Mouse (Mus musculus) intestine, embryonic 15.5 days (tissue): Measurements from ENCODE around the gene Med4. TPM values are rescaled to one million over a fixed set of nuclear protein-coding genes. Genes with fewer than 3 reads are reported as not detected.
A peak's percentile ranks its signal among the peaks of the same experiment; 100 is the strongest.

Experiments used
- ATAC-seq: fragments of 200-750 bp; cut with Nextera tagmentation; 2 replicates; pipeline ENCODE4 v1.8.0; 2017; ENCODE audit warnings: moderate TSS enrichment, moderate library complexity
- H3K27ac ChIP-seq: fragments of 300-500 bp; sonication (generic); 2 replicates; pipeline ENCODE4 v1.5.1; 2015; ENCODE audit warnings: mild to moderate bottlenecking, inconsistent platforms
- H3K27me3 ChIP-seq: fragments of 300-500 bp; sonication (generic); replicated peaks from 2 replicates; pipeline ENCODE4 v1.6.1; 2015; ENCODE audit warnings: inconsistent platforms
- H3K36me3 ChIP-seq: fragments of 300-500 bp; sonication (generic); 2 replicates; pipeline ENCODE4 v1.6.1; 2015; ENCODE audit warnings: inconsistent platforms
- H3K4me1 ChIP-seq: fragments of 300-500 bp; sonication (generic); replicated peaks from 2 replicates; pipeline ENCODE4 v1.6.1; 2015; ENCODE audit warnings: inconsistent platforms
- H3K4me2 ChIP-seq: fragments of 300-500 bp; sonication (generic); replicated peaks from 2 replicates; pipeline ENCODE4 v1.6.1; 2015; ENCODE audit warnings: mild to moderate bottlenecking, inconsistent platforms
- H3K4me3 ChIP-seq: fragments of 300-500 bp; sonication (generic); replicated peaks from 2 replicates; pipeline ENCODE4 v1.5.1; 2015; ENCODE audit warnings: inconsistent platforms
- H3K9ac ChIP-seq: fragments of 300-500 bp; sonication (generic); 2 replicates; pipeline ENCODE4 v1.6.1; 2015; ENCODE audit warnings: inconsistent platforms
- H3K9me3 ChIP-seq: fragments of 300-500 bp; sonication (generic); 2 replicates; pipeline ENCODE4 v1.6.1; 2016; ENCODE audit warnings: inconsistent platforms
- WGBS: fragments of 180-500 bp; shearing (Covaris S2); methylation state at CpG from one replicate; pipeline ENCODE4 v1.1.7; 2015; 5-methylcytosine and 5-hydroxymethylcytosine counted together
- polyA plus RNA-seq: library from polyadenylated mRNA; unstranded; fragments of >200 nt; fragmentation: Nextera tagmentation; extraction: Ambion mirVana; gene quantifications from 2 replicates; pipeline ENCODE4 v1.2.1, GENCODE M21; 2015

Gene Med4
- polyA plus RNA-seq = 65.9 and 67.6 TPM in 2 replicates

GRCm38 (mm10) chr14:73509765-73510423 lies at the start of gene Med4:
Med4 (plus strand) TSS chr14:73510025.
- ATAC-seq = peak; percentile 96
- Histone ChIP-seq H3K4me2 (peak within 1 kb of the TSS; percentile 87), H3K9me3 (no peaks in the 10 kb centered on the region), H3K4me1 (peaks cover 10% of the 10 kb centered on the region; the same call in 1 of the 2 replicates), H3K4me3 (peak within 1 kb of the TSS; percentile 72), H3K27me3 (no peaks in the 10 kb centered on the region), H3K27ac (0 out of 2 replicates have a peak within 1 kb of the TSS, but pooled peaks have one; percentile 0), H3K36me3 (no peaks in the 10 kb centered on the region), H3K9ac (peak within 1 kb of the TSS; percentile 91)
- under 1% methylated on average over 41 of the region's 41 CpGs for WGBS

DNA sequence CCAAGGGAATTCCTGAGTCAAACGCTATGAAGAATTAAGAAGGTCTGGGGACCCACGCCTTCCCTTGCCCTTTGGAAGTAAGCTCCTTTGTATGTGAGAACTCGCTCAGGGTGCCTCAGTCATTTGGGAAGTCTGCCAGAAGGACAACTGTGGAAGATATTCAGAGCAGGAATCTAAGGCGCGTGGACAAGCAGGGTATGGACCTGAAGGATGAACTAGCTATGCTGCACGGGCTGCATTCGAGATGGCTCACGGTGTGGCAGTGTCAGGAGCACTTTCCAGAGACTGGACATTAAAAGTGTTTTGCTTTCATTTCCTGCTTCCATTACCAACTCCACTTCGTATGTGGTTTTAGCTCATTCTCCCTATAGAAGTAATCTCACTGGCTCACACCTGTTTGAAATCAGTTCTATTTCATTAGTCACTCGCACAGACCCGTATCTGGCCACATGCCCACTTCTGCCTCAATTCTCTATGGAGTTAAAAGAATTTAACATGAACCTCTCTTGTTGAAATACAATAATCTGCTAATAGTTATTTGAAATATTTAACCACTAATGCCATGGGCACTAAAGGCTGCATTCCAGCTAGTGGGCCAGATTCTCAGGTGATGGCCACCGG lies 49.2 kb upstream of the Med4 start:
- Histone ChIP-seq H3K9ac (no peak overlapping the region), H3K36me3 (no peaks in the 10 kb centered on the region), H3K27me3 (no peaks in the 10 kb centered on the region), H3K27ac (no peak overlapping the region), H3K4me2 (no peak overlapping the region), H3K4me3 (no peak overlapping the region), H3K4me1 (no peaks in the 10 kb centered on the region), H3K9me3 (no peaks in the 10 kb centered on the region)
- 80% methylated on average over 12 of the region's 12 CpGs for WGBS
- no peak for ATAC-seq

DNA sequence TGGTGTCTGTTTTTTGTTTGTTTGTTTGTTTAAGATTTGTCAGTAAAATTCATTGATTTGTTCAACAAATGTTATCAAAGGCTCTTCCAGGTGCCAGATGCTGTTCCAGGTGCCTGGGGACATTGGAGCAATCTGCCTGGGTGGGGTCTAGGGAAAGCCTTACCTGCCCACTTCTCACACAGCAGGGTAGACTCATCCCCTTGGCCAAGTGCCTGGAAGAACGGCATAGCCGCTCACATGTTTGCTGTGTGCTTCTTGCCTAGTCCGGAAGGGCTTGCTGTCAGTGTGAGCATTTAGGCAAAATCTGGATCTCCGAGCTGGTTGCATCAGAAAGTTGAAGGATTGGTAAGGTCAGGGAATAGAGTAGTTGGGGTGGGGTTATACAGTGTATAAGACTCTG lies 47.6 kb upstream of the Med4 start:
- Histone ChIP-seq H3K9ac (no peak overlapping the region), H3K4me1 (no peaks in the 10 kb centered on the region), H3K4me2 (no peak overlapping the region), H3K4me3 (no peak overlapping the region), H3K27ac (no peak overlapping the region), H3K9me3 (no peaks in the 10 kb centered on the region), H3K36me3 (no peaks in the 10 kb centered on the region), H3K27me3 (no peaks in the 10 kb centered on the region)
- no peak for ATAC-seq
- WGBS = 88% methylated on average over 4 of the region's 4 CpGs

- Histone ChIP-seq H3K36me3 (no peaks in the 10 kb centered on the region), H3K4me2 (no peak overlapping the region), H3K4me3 (no peak overlapping the region), H3K9me3 (no peaks in the 10 kb centered on the region), H3K27ac (no peak overlapping the region), H3K4me1 (no peaks in the 10 kb centered on the region), H3K9ac (no peak overlapping the region), H3K27me3 (no peaks in the 10 kb centered on the region)
- 73% methylated on average over 6 of the region's 6 CpGs for WGBS
- ATAC-seq = no peak
Observed at GRCm38 (mm10) chr14:73467697-73468096, 42.1 kb upstream of the Med4 start.

DNA sequence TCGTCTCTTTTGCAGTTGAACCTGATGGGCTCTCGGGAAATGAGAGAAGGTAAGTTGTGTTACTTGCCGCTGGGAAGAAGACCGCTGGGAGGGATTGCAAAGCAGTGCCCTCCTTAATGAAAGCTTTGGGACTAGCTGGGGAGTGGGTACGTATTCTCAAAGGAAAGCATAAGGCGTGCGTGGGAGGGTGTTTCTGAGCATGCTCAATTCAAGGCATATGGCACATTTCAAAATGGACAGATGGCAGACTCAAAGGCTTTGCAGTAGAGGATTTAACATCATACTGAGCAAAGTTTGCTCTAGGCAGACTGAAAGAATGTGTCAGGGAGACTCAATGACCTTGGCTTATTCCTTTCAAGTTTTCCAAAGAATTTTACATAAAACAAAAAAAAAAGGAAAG lies 40.3 kb upstream of the Med4 start:
- no peak overlapping the region for H3K4me2 ChIP-seq
- H3K4me1 ChIP-seq = no peaks in the 10 kb centered on the region
- H3K27ac ChIP-seq = no peak overlapping the region
- WGBS = 82% methylated on average over 7 of the region's 7 CpGs
- no peaks in the 10 kb centered on the region for H3K36me3 ChIP-seq
- H3K4me3 ChIP-seq = no peak overlapping the region
- H3K9ac ChIP-seq = no peak overlapping the region
- no peaks in the 10 kb centered on the region for H3K9me3 ChIP-seq
- H3K27me3 ChIP-seq = no peaks in the 10 kb centered on the region
- no peak for ATAC-seq

- ATAC-seq = no peak
- 57% methylated on average over 8 of the region's 8 CpGs for WGBS
Observed at GRCm38 (mm10) chr14:73470593-73470992, 39.2 kb upstream of the Med4 start.

DNA sequence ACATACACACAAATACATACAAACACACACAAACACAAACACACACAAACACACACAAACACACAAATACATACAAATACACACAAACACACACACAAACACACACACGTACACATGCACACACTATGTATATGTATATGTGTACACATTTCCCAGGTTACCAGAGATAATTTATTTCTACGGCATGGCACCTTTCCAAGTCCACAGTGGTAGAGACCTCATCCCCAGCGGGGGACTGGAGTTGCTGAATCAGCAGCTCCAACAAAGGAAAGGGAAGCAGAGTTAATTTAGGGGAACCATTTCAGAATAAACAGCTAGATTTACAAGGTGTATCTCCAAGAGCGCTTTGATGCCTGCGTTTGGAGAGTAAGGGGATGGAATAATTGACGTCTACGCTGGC lies 37.6 kb upstream of the Med4 start:
- Histone ChIP-seq H3K9me3 (no peaks in the 10 kb centered on the region), H3K36me3 (no peaks in the 10 kb centered on the region), H3K4me1 (no peaks in the 10 kb centered on the region), H3K9ac (no peak overlapping the region), H3K4me3 (no peak overlapping the region), H3K27me3 (no peaks in the 10 kb centered on the region), H3K4me2 (no peak overlapping the region), H3K27ac (no peak overlapping the region)
- no peak for ATAC-seq
- 61% methylated on average over 7 of the region's 7 CpGs for WGBS

More at GRCm38 (mm10) chr14:73470593-73470992, 39.2 kb upstream of the Med4 start:
- no peak overlapping the region for H3K9ac ChIP-seq
- H3K9me3 ChIP-seq = no peaks in the 10 kb centered on the region
- H3K36me3 ChIP-seq = no peaks in the 10 kb centered on the region
- H3K27me3 ChIP-seq = no peaks in the 10 kb centered on the region
- no peaks in the 10 kb centered on the region for H3K4me1 ChIP-seq
- H3K4me2 ChIP-seq = no peak overlapping the region
- no peak overlapping the region for H3K4me3 ChIP-seq
- no peak overlapping the region for H3K27ac ChIP-seq

- H3K36me3 ChIP-seq = no peaks in the 10 kb centered on the region
- H3K4me3 ChIP-seq = no peak overlapping the region
- no peak overlapping the region for H3K27ac ChIP-seq
- H3K4me1 ChIP-seq = no peaks in the 10 kb centered on the region
- H3K27me3 ChIP-seq = no peaks in the 10 kb centered on the region
- H3K4me2 ChIP-seq = no peak overlapping the region
- no peak overlapping the region for H3K9ac ChIP-seq
- no peaks in the 10 kb centered on the region for H3K9me3 ChIP-seq
- 32% methylated on average over 3 of the region's 3 CpGs for WGBS
- ATAC-seq = no peak
Observed at GRCm38 (mm10) chr14:73473670-73474460, 36.0 kb upstream of the Med4 start.

GRCm38 (mm10) chr14:73474636-73475093 lies 35.2 kb upstream of the Med4 start:
- peak; percentile 74 for ATAC-seq
- Histone ChIP-seq H3K36me3 (no peaks in the 10 kb centered on the region), H3K4me3 (no peak overlapping the region), H3K4me2 (no peak overlapping the region), H3K27me3 (no peaks in the 10 kb centered on the region), H3K4me1 (no peaks in the 10 kb centered on the region), H3K27ac (no peak overlapping the region), H3K9ac (no peak overlapping the region), H3K9me3 (no peaks in the 10 kb centered on the region)
- 19% methylated on average over 7 of the region's 7 CpGs for WGBS

DNA sequence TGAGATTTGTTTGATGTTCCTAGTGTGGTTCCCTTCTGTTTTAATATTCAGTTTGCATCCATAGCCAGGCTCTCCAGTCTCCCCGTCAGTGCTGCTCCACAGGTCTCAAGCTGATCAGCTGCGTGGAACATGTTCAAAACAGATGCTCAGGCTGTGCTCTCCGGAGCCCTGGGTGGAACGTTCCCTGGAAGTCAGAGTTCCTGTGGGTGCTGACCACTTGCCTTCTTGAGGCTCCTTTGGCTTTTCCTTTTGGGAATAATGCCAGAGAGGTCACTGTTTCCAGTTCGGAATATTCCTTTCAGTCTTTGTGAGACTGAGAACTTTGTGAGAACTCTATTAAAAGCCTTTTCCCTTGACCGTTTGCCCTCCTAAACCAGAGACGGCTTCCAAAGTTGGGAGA lies 34.3 kb upstream of the Med4 start:
- H3K4me1 ChIP-seq = no peaks in the 10 kb centered on the region
- no peak overlapping the region for H3K4me3 ChIP-seq
- no peaks in the 10 kb centered on the region for H3K9me3 ChIP-seq
- H3K9ac ChIP-seq = no peak overlapping the region
- no peak for ATAC-seq
- WGBS = 76% methylated on average over 7 of the region's 7 CpGs
- no peak overlapping the region for H3K27ac ChIP-seq
- H3K4me2 ChIP-seq = no peak overlapping the region
- H3K27me3 ChIP-seq = no peaks in the 10 kb centered on the region
- H3K36me3 ChIP-seq = no peaks in the 10 kb centered on the region

- 73% methylated on average over 8 of the region's 8 CpGs for WGBS
Observed at GRCm38 (mm10) chr14:73476361-73476934, 33.4 kb upstream of the Med4 start.

GRCm38 (mm10) chr14:73477077-73477476 lies 32.7 kb upstream of the Med4 start:
- Histone ChIP-seq H3K9me3 (no peaks in the 10 kb centered on the region), H3K36me3 (no peaks in the 10 kb centered on the region), H3K4me3 (no peak overlapping the region), H3K9ac (no peak overlapping the region), H3K27ac (no peak overlapping the region), H3K27me3 (no peaks in the 10 kb centered on the region), H3K4me1 (no peaks in the 10 kb centered on the region), H3K4me2 (no peak overlapping the region)
- 91% methylated on average over 10 of the region's 10 CpGs for WGBS
- ATAC-seq = no peak

More at GRCm38 (mm10) chr14:73476361-73476934, 33.4 kb upstream of the Med4 start:
- Histone ChIP-seq H3K4me1 (no peaks in the 10 kb centered on the region), H3K4me2 (no peak overlapping the region), H3K27me3 (no peaks in the 10 kb centered on the region), H3K36me3 (no peaks in the 10 kb centered on the region), H3K9me3 (no peaks in the 10 kb centered on the region), H3K9ac (no peak overlapping the region), H3K4me3 (no peak overlapping the region), H3K27ac (no peak overlapping the region)
- ATAC-seq = no peak
